In genomic region chr7:38084778-38085572, GRCm38 (mm10) we compare ENCODE assay signal across 8 mouse cellular contexts. TPM values are rescaled to one million over a fixed set of nuclear protein-coding genes. Genes with fewer than 3 reads are reported as not detected.
DNase-seq lines count a peak whose midpoint lies in the region; ATAC-seq and TF ChIP-seq lines count a peak whose summit lies in the region.

No protein-coding gene starts in this region.

- H3K79me2 ChIP-seq in CH12.LX (replicated peaks; ENCODE audit: control insufficient read depth, extremely low read depth, insufficient read depth, poor library complexity, severe bottlenecking) = no peaks in the 10 kb centered on the region

- under 1% methylated on average over 65 of the region's 65 CpGs for WGBS in forebrain, embryonic 11.5 days
- under 1% methylated on average over 63 of the region's 65 CpGs for WGBS in heart, embryonic 16.5 days
- under 1% methylated on average over 65 of the region's 65 CpGs for WGBS in liver, embryonic 15.5 days (ENCODE audit: insufficient replicate concordance)
- under 1% methylated on average over 65 of the region's 65 CpGs for WGBS in neural tube, embryonic 12.5 days

- TF ChIP-seq RAD21 in CH12.LX (IDR thresholded peaks at IDR 0.05; ENCODE audit: low read depth, low read length) = no peak

- peak overlapping the region; percentile 36; the same call in 1 of the 2 replicates for H3K9ac ChIP-seq in CH12.LX (ENCODE audit: insufficient read depth, low read depth)
- peak overlapping the region; percentile 32; the same call in 1 of the 2 replicates for H3K9ac ChIP-seq in forebrain, embryonic 11.5 days (ENCODE audit: low read length)
- H3K9ac ChIP-seq in heart, embryonic 16.5 days (ENCODE audit: low read length) = peak overlapping the region; percentile 71
- peak overlapping the region; percentile 41 for H3K9ac ChIP-seq in liver, embryonic 15.5 days
- peak overlapping the region; percentile 49; the same call in 1 of the 2 replicates for H3K9ac ChIP-seq in neural tube, embryonic 12.5 days

- in situ Hi-C loops in CH12.LX (cut with MboI; ENCODE audit: low pct_ligation_motif_present, low pct_unique_long_range_greater_than_20kb, low sequenced_read_pairs) = no loop called here

- H3K9me3 ChIP-seq in CH12.LX (replicated peaks; ENCODE audit: low read length) = no peaks in the 10 kb centered on the region
- H3K9me3 ChIP-seq in forebrain, embryonic 11.5 days (ENCODE audit: control insufficient read depth, low read length) = no peaks in the 10 kb centered on the region
- H3K9me3 ChIP-seq in heart, embryonic 16.5 days (replicated peaks; ENCODE audit: control insufficient read depth, low read length) = no peaks in the 10 kb centered on the region
- H3K9me3 ChIP-seq in liver, embryonic 15.5 days (replicated peaks) = no peaks in the 10 kb centered on the region
- no peaks in the 10 kb centered on the region for H3K9me3 ChIP-seq in neural tube, embryonic 12.5 days

- H3K4me3 ChIP-seq in CH12.LX (replicated peaks in 1 of 3; ENCODE audit: low read depth in 2 of 3, low read length in 2 of 3, poor library complexity in 1 of 3) = peak overlapping the region; percentile 33 to 45 (median 41)
- peak overlapping the region; percentile 32 for H3K4me3 ChIP-seq in forebrain, embryonic 11.5 days (ENCODE audit: low read depth, low read length)
- peak overlapping the region; percentile 64 for H3K4me3 ChIP-seq in heart, embryonic 16.5 days (ENCODE audit: low read length)
- H3K4me3 ChIP-seq in liver, embryonic 15.5 days (replicated peaks) = peak overlapping the region; percentile 62
- peak overlapping the region; percentile 32 for H3K4me3 ChIP-seq in neural tube, embryonic 12.5 days

- no peak overlapping the region for H3K27ac ChIP-seq in CH12.LX (ENCODE audit: insufficient read depth, low read depth)
- H3K27ac ChIP-seq in forebrain, embryonic 11.5 days (ENCODE audit: low read depth, low read length) = no peak overlapping the region
- H3K27ac ChIP-seq in heart, embryonic 16.5 days (ENCODE audit: low read length) = peak overlapping the region; percentile 48
- H3K27ac ChIP-seq in liver, embryonic 15.5 days (replicated peaks) = peak overlapping the region; percentile 61; the same call in 1 of the 2 replicates
- no peak overlapping the region for H3K27ac ChIP-seq in neural tube, embryonic 12.5 days

- peaks cover 25 to 45% of the 10 kb centered on the region in 2 experiments for H3K4me1 ChIP-seq in CH12.LX (ENCODE audit: control insufficient read depth in 1 of 2, insufficient read depth in 2 of 2)
- peaks cover 11% of the 10 kb centered on the region for H3K4me1 ChIP-seq in forebrain, embryonic 11.5 days (replicated peaks; ENCODE audit: control insufficient read depth, insufficient read depth, low read length)
- peaks cover 17% of the 10 kb centered on the region for H3K4me1 ChIP-seq in heart, embryonic 16.5 days (ENCODE audit: control insufficient read depth, insufficient read depth, low read length)
- peaks cover 28% of the 10 kb centered on the region for H3K4me1 ChIP-seq in liver, embryonic 15.5 days (replicated peaks)
- H3K4me1 ChIP-seq in neural tube, embryonic 12.5 days = peaks cover 15% of the 10 kb centered on the region

- H3K27me3 ChIP-seq in CH12.LX (replicated peaks) = no peaks in the 10 kb centered on the region
- H3K27me3 ChIP-seq in forebrain, embryonic 11.5 days (ENCODE audit: control insufficient read depth, insufficient read depth, low read length) = peaks cover 3% of the 10 kb centered on the region; the same call in 1 of the 2 replicates
- H3K27me3 ChIP-seq in heart, embryonic 16.5 days (ENCODE audit: control insufficient read depth, insufficient read depth, low read length) = no peaks in the 10 kb centered on the region
- no peaks in the 10 kb centered on the region for H3K27me3 ChIP-seq in liver, embryonic 15.5 days
- peaks cover 19% of the 10 kb centered on the region for H3K27me3 ChIP-seq in neural tube, embryonic 12.5 days (replicated peaks)

- DNase-seq in CH12.LX (ENCODE audit: extremely low read depth) = peak; percentile 99
- peak; percentile 96 for DNase-seq in c-Kit-positive CD71-positive TER-119-negative erythroid progenitor cells, embryonic 14.5 days (ENCODE audit: low read depth)
- peak; percentile 99 for DNase-seq in forebrain, embryonic 11.5 days (ENCODE audit: low spot score)
- peak; percentile 99 to 100 for DNase-seq in kidney, postnatal 36 days
- DNase-seq in telencephalon, adult 2 months (ENCODE audit: low read depth, low spot score) = peak; percentile 97

- dilution Hi-C loops in CH12.LX (cut with MboI; ENCODE audit: extremely low pct_ligation_motif_present, extremely low pct_unique_long_range_greater_than_20kb, low sequenced_read_pairs) = no loop called here

- peak overlapping the region; percentile 85 for H3K4me2 ChIP-seq in CH12.LX (ENCODE audit: insufficient read depth, low read depth, poor library complexity, severe bottlenecking)
- H3K4me2 ChIP-seq in forebrain, embryonic 11.5 days (ENCODE audit: low read depth, low read length, severe bottlenecking) = peak overlapping the region; percentile 64
- peak overlapping the region; percentile 95 for H3K4me2 ChIP-seq in heart, embryonic 16.5 days (ENCODE audit: low read depth, low read length)
- H3K4me2 ChIP-seq in liver, embryonic 15.5 days = peak overlapping the region; percentile 90
- peak overlapping the region; percentile 70 for H3K4me2 ChIP-seq in neural tube, embryonic 12.5 days (replicated peaks)

- no peak for TF ChIP-seq EP300 in CH12.LX (IDR thresholded peaks at IDR 0.05; ENCODE audit: low read length)

- TF ChIP-seq POLR2A in CH12.LX (IDR thresholded peaks at IDR 0.05; ENCODE audit: low read depth, low read length) = 0 out of 2 replicates have a peak, but pooled peaks have one; percentile 34

- peak; percentile 98 for ATAC-seq in forebrain, embryonic 11.5 days (replicated peaks; ENCODE audit: low FRiP score)
- peak; percentile 97 for ATAC-seq in heart, embryonic 16.5 days (replicated peaks; ENCODE audit: extremely low read depth, insufficient read depth, low FRiP score)
- peak; percentile 96 for ATAC-seq in liver, embryonic 15.5 days (ENCODE audit: insufficient read depth)
- ATAC-seq in neural tube, embryonic 12.5 days (ENCODE audit: low FRiP score, low read depth) = peak; percentile 95

- no peaks in the 10 kb centered on the region for H3K36me3 ChIP-seq in CH12.LX (replicated peaks in 1 of 2; ENCODE audit: control insufficient read depth in 1 of 2, insufficient read depth in 1 of 2, low read length in 1 of 2)
- no peaks in the 10 kb centered on the region for H3K36me3 ChIP-seq in forebrain, embryonic 11.5 days (ENCODE audit: control insufficient read depth, insufficient read depth, low read length)
- H3K36me3 ChIP-seq in heart, embryonic 16.5 days (ENCODE audit: control insufficient read depth, insufficient read depth) = no peaks in the 10 kb centered on the region
- H3K36me3 ChIP-seq in liver, embryonic 15.5 days (replicated peaks) = no peaks in the 10 kb centered on the region
- H3K36me3 ChIP-seq in neural tube, embryonic 12.5 days = no peaks in the 10 kb centered on the region

- TF ChIP-seq CTCF in CH12.LX (conservative IDR thresholded peaks at IDR 0.05 in 1 of 2, IDR thresholded peaks at IDR 0.05 in 1 of 2; ENCODE audit: low read depth in 2 of 2, low read length in 2 of 2) = no peak

TF ChIP-seq in CH12.LX, 34 proteins besides CTCF, POLR2A, EP300 and RAD21 (continues in another document):
- TF ChIP-seq ZC3H11A (IDR thresholded peaks at IDR 0.05; ENCODE audit: low read depth, low read length) (no peak), JUND (conservative IDR thresholded peaks at IDR 0.05; ENCODE audit: low read depth, low read length) (no peak), TCF12 (IDR thresholded peaks at IDR 0.05; ENCODE audit: low read depth, low read length) (no peak), SMC3 (IDR thresholded peaks at IDR 0.05; ENCODE audit: low read depth, low read length) (no peak), HCFC1 (IDR thresholded peaks at IDR 0.05; ENCODE audit: low read depth, low read length) (peak; percentile 56; the same call in 1 of the 2 replicates), ELF1 (IDR thresholded peaks at IDR 0.05; ENCODE audit: low read depth, low read length) (no peak), KAT2A (IDR thresholded peaks at IDR 0.05; ENCODE audit: insufficient replicate concordance, low read length) (no peak), TBP (conservative IDR thresholded peaks at IDR 0.05; ENCODE audit: low read depth, low read length) (no peak), MYC (IDR thresholded peaks at IDR 0.05; ENCODE audit: low read depth, low read length) (peak; percentile 80), MEF2A (IDR thresholded peaks at IDR 0.05; ENCODE audit: borderline replicate concordance, low read depth, low read length) (no peak), JUN (IDR thresholded peaks at IDR 0.05; ENCODE audit: insufficient read depth, low read depth, low read length) (no peak), CHD2 (IDR thresholded peaks at IDR 0.05; ENCODE audit: low read length) (no peak), E2F4 (IDR thresholded peaks at IDR 0.05; ENCODE audit: insufficient replicate concordance, low read depth, low read length) (no peak), PAX5 (IDR thresholded peaks at IDR 0.05; ENCODE audit: low read length) (no peak), MAFK (IDR thresholded peaks at IDR 0.05; ENCODE audit: insufficient replicate concordance, low read length) (no peak), MXI1 (IDR thresholded peaks at IDR 0.05; ENCODE audit: low read depth, low read length) (peak; percentile 98), CHD1 (IDR thresholded peaks at IDR 0.05; ENCODE audit: low read depth, low read length) (no peak), MAZ (IDR thresholded peaks at IDR 0.05; ENCODE audit: low read depth, low read length) (0 out of 2 replicates have a peak, but pooled peaks have one; percentile 50), UBTF (IDR thresholded peaks at IDR 0.05; ENCODE audit: low read depth, low read length) (no peak), IRF4 (IDR thresholded peaks at IDR 0.05; ENCODE audit: low read depth, low read length) (peak; percentile 13; the same call in 1 of the 2 replicates), ZNF384 (IDR thresholded peaks at IDR 0.05; ENCODE audit: low read depth, low read length) (no peak), USF2 (conservative IDR thresholded peaks at IDR 0.05; ENCODE audit: low read depth, low read length) (peak; percentile 90), ZKSCAN1 (IDR thresholded peaks at IDR 0.05; ENCODE audit: borderline replicate concordance, low read depth, low read length) (no peak), MAX (IDR thresholded peaks at IDR 0.05; ENCODE audit: low read length) (peak; percentile 100)

RNA-seq across cellular contexts. Expression of gene Ccne1, which starts 22.4 kb away (rescaled TPM):
- 43.7 and 74.4 TPM in 2 replicates for total RNA-seq in CH12.LX (2012; rRNA removed)
- 70.0 and 77.8 TPM in 2 replicates for total RNA-seq in CH12.LX (2014; rRNA removed)
- polyA plus RNA-seq in CH12.LX (2012; ENCODE audit: insufficient read length, low read depth) = 109 and 110 TPM in 2 replicates
- 68.6 and 71.1 TPM in 2 replicates for polyA plus RNA-seq in forebrain, embryonic 11.5 days (2014; fragmentation: Nextera tagmentation; extraction: Ambion mirVana)
- 28.6 and 30.0 TPM in 2 replicates for polyA plus RNA-seq in heart, embryonic 16.5 days (2015; fragmentation: Nextera tagmentation; extraction: Ambion mirVana)
- 77.6 and 79.9 TPM in 2 replicates for polyA plus RNA-seq in liver, embryonic 15.5 days (2015; fragmentation: Nextera tagmentation; extraction: Ambion mirVana)
- 40.9 and 41.2 TPM in 2 replicates for polyA plus RNA-seq in neural tube, embryonic 12.5 days (2016; fragmentation: Nextera tagmentation; extraction: Ambion mirVana)

Comparison
In these comparisons a context has a peak if more than half of its experiments do, and no peak if none do; other contexts are left out.
1. H3K27ac ChIP-seq: peak in heart, embryonic 16.5 days (single experiment) and liver, embryonic 15.5 days (single experiment); none in CH12.LX (single experiment), forebrain, embryonic 11.5 days (single experiment) and neural tube, embryonic 12.5 days (single experiment).
2. Peak in every context shown above with its lines, with median percentiles within 50 percentile points of each other: DNase-seq, H3K4me2 ChIP-seq, H3K4me3 ChIP-seq, H3K9ac ChIP-seq and ATAC-seq.